Mouse (Mus musculus) embryonic facial prominence, embryonic 14.5 days (tissue): ENCODE data around the gene Ccno. TPM values are rescaled to one million over a fixed set of nuclear protein-coding genes. Genes with fewer than 3 reads are reported as not detected.

ENCODE experiments used
- ATAC-seq: fragments of 200-750 bp; cut with Nextera tagmentation; 2 replicates; pipeline ENCODE4 v1.8.0; 2017; ENCODE audit warnings: low read depth, moderate number of reproducible peaks, moderate TSS enrichment
- DNase-seq: peaks from one replicate; pipeline ENCODE4 v3.0.0-alpha.2; 2015; ENCODE audit warnings: low spot score
- H3K27ac ChIP-seq: fragments of 300-500 bp; sonication (generic); replicated peaks from 2 replicates; pipeline ENCODE4 v1.5.1; 2014; ENCODE audit warnings: low read depth, mild to moderate bottlenecking, low read length, moderate library complexity
- H3K27me3 ChIP-seq: fragments of 300-500 bp; sonication (generic); replicated peaks from 2 replicates; pipeline ENCODE4 v1.6.1; 2014; ENCODE audit warnings: low read length; ENCODE audit not compliant: control insufficient read depth, insufficient read depth
- H3K36me3 ChIP-seq: fragments of 300-500 bp; sonication (generic); 2 replicates; pipeline ENCODE4 v1.6.1; 2014; ENCODE audit warnings: low read length, mixed read lengths; ENCODE audit not compliant: control insufficient read depth, insufficient read depth
- H3K4me1 ChIP-seq: fragments of 300-500 bp; sonication (generic); 2 replicates; pipeline ENCODE4 v1.6.1; 2014; ENCODE audit warnings: antibody characterized with exemption, low read length; ENCODE audit not compliant: control insufficient read depth, insufficient read depth
- H3K4me2 ChIP-seq: fragments of 300-500 bp; sonication (generic); 2 replicates; pipeline ENCODE4 v1.6.1; 2014; ENCODE audit warnings: low read depth, mild to moderate bottlenecking, low read length, moderate library complexity, mixed read lengths
- H3K4me3 ChIP-seq: fragments of 300-500 bp; sonication (generic); 2 replicates; pipeline ENCODE4 v1.5.1; 2014; ENCODE audit warnings: low read depth, mild to moderate bottlenecking, low read length
- H3K9ac ChIP-seq: fragments of 300-500 bp; sonication (generic); 2 replicates; pipeline ENCODE4 v1.6.1; 2014; ENCODE audit warnings: low read depth, mild to moderate bottlenecking, low read length, moderate library complexity, mixed read lengths
- H3K9me3 ChIP-seq: fragments of 300-500 bp; sonication (generic); 2 replicates; pipeline ENCODE4 v1.6.1; 2016; ENCODE audit warnings: low read length; ENCODE audit not compliant: control insufficient read depth
- WGBS: fragments of 180-500 bp; shearing (Covaris S2); extraction: QIAGEN DNeasy Blood & Tissue Kit; methylation state at CpG from one replicate; pipeline ENCODE4 v1.1.7; 2014; 5-methylcytosine and 5-hydroxymethylcytosine counted together
- microRNA counts: library from miRNA; unstranded; fragments of <30 nt; microRNA quantifications from one replicate; lab custom pipeline; 2017
- microRNA-seq: library from miRNA; unstranded; fragments of <30 nt; microRNA quantifications from one replicate; pipeline ENCODE4, GENCODE M21; 2016; ENCODE audit warnings: borderline number of aligned reads
- polyA plus RNA-seq: library from polyadenylated mRNA; unstranded; fragments of >200 nt; fragmentation: Nextera tagmentation; extraction: Ambion mirVana; gene quantifications from 2 replicates; pipeline ENCODE4 v1.2.1, GENCODE M21; 2014

Ccno gene
- polyA plus RNA-seq, 1 experiment from 2014 or later, result 9.0 TPM

DNA sequence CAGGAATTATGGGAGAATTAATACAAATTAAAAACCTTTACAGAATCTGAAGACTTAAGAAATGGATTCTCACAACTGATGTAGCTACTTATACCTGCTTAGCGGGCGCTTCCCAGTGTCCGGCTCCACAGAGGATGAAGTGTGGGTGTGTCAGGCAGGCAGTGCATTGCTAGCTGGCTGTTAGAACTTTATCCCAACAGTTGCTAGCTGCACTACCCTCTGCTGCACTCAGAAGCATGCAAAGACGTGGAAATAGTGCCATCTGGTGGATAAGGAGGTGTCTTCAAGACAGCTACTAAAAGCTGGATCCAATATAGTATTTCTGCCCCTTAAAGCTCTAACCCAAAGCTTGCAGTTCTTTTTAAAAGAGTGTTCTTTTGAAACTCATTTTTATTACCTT lies 48.2 kb downstream of the Ccno start:
- Histone ChIP-seq H3K4me3 (peak overlapping the region; percentile 57), H3K4me1 (peaks cover 11% of the 10 kb centered on the region), H3K27me3 (peaks cover 36% of the 10 kb centered on the region), H3K36me3 (no peaks in the 10 kb centered on the region), H3K4me2 (peak overlapping the region; percentile 99), H3K9ac (no peak overlapping the region), H3K27ac (no peak overlapping the region), H3K9me3 (no peaks in the 10 kb centered on the region)
- 0% methylated on average over 4 of the region's 4 CpGs for WGBS
- ATAC-seq (peak; percentile 92), DNase-seq (peak; percentile 97)

MicroRNAs within 50 kb of the gene (microRNA counts, 519-probe panel; counts per million panel counts)
- microRNA mmu-miR-449a (lab: Ali Mortazavi, UCI) (2,884 counts per million, percentile 66 among the panel's probes with 10 or more counts), microRNA mmu-miR-449b (lab: Ali Mortazavi, UCI) (19.3 counts per million), microRNA mmu-miR-449c (lab: Ali Mortazavi, UCI) (19.3 counts per million)

Small RNA genes lying within 50 kb of the gene (microRNA-seq; reads per million reads assigned to microRNA genes)
- gene Mir449a (4,755 reads per million, percentile 89 among the genes with 10 or more reads in this experiment), gene Mir449b (11.1 reads per million, percentile 30 among the genes with 10 or more reads in this experiment), gene Mir449c (18.7 reads per million, percentile 34 among the genes with 10 or more reads in this experiment)

Other genes starting within 250 kb of the Ccno start
- 60.5 and 64.6 TPM in 2 replicates for gene Plpp1, start 187.0 kb upstream of the Ccno start, polyA plus RNA-seq
- gene Mtrex, start 60.4 kb upstream of the Ccno start, polyA plus RNA-seq, result 56.6 and 63.6 TPM in 2 replicates
- gene Dhx29, start 60.3 kb upstream of the Ccno start, polyA plus RNA-seq, result 21.3 and 22.2 TPM in 2 replicates
- 1.8 and 4.1 TPM in 2 replicates for gene Mcidas, start 6.0 kb downstream of the Ccno start, polyA plus RNA-seq
- gene Cdc20b, start 47.3 kb downstream of the Ccno start, polyA plus RNA-seq, result 0.46 and 2.0 TPM in 2 replicates
- gene Gpx8, start 58.6 kb downstream of the Ccno start, polyA plus RNA-seq, result 210 and 222 TPM in 2 replicates
- gene Gzma, start 113.2 kb downstream of the Ccno start, polyA plus RNA-seq, result 0.46 TPM in 1 of 2 replicates, not detected in the other
- 1.8 and 2.3 TPM in 2 replicates for gene Esm1, start 221.9 kb downstream of the Ccno start, polyA plus RNA-seq
- not detected in 2 replicates for gene Gzmk, start 238.1 kb downstream of the Ccno start, polyA plus RNA-seq